Mouse (Mus musculus) liver, embryonic 13.5 days (tissue): ENCODE data around the gene Snrnp40. TPM values are rescaled to one million over a fixed set of nuclear protein-coding genes. Genes with fewer than 3 reads are reported as not detected.

Source experiments
- ATAC-seq: fragments of 200-750 bp; cut with Nextera tagmentation; 2 replicates; pipeline ENCODE4 v1.8.0; 2017; ENCODE audit warnings: low read depth, mild to moderate bottlenecking, moderate number of reproducible peaks, moderate library complexity
- DNase-seq: peaks from one replicate; pipeline ENCODE4 v3.0.0; 2022
- H3K27ac ChIP-seq: fragments of 300-500 bp; sonication (generic); 2 replicates; pipeline ENCODE4 v1.5.1; 2015; ENCODE audit warnings: moderate library complexity, mild to moderate bottlenecking, inconsistent platforms
- H3K27me3 ChIP-seq: fragments of 300-500 bp; sonication (generic); 2 replicates; pipeline ENCODE4 v1.6.1; 2015; ENCODE audit warnings: mild to moderate bottlenecking, inconsistent platforms
- H3K36me3 ChIP-seq: fragments of 300-500 bp; sonication (generic); 2 replicates; pipeline ENCODE4 v1.6.1; 2015; ENCODE audit warnings: mild to moderate bottlenecking, inconsistent platforms
- H3K4me1 ChIP-seq: fragments of 300-500 bp; sonication (generic); replicated peaks from 2 replicates; pipeline ENCODE4 v1.6.1; 2015; ENCODE audit warnings: inconsistent platforms
- H3K4me2 ChIP-seq: fragments of 300-500 bp; sonication (generic); 2 replicates; pipeline ENCODE4 v1.6.1; 2015; ENCODE audit warnings: inconsistent platforms, mild to moderate bottlenecking, moderate library complexity
- H3K4me3 ChIP-seq: fragments of 300-500 bp; sonication (generic); replicated peaks from 2 replicates; pipeline ENCODE4 v1.5.1; 2015; ENCODE audit warnings: mild to moderate bottlenecking, inconsistent platforms
- H3K9ac ChIP-seq: fragments of 300-500 bp; sonication (generic); 2 replicates; pipeline ENCODE4 v1.6.1; 2015; ENCODE audit warnings: mild to moderate bottlenecking, inconsistent platforms
- H3K9me3 ChIP-seq: fragments of 300-500 bp; sonication (generic); replicated peaks from 2 replicates; pipeline ENCODE4 v1.6.1; 2016; ENCODE audit warnings: inconsistent platforms
- WGBS: fragments of 180-500 bp; shearing (Covaris S2); methylation state at CpG from one replicate; pipeline ENCODE4 v1.1.7; 2015; ENCODE audit not compliant: insufficient replicate concordance; 5-methylcytosine and 5-hydroxymethylcytosine counted together
- polyA plus RNA-seq: library from polyadenylated mRNA; unstranded; fragments of >200 nt; fragmentation: Nextera tagmentation; extraction: Ambion mirVana; gene quantifications from 2 replicates; pipeline ENCODE4 v1.2.1, GENCODE M21; 2015

Gene Snrnp40
- polyA plus RNA-seq, 1 experiment from 2014 or later: 94.0 TPM

GRCm38 (mm10) chr4:130380418-130380817 lies 20.5 kb downstream of the Snrnp40 start:
- Histone ChIP-seq H3K4me2 (no peak overlapping the region), H3K36me3 (peaks cover 94% of the 10 kb centered on the region), H3K4me1 (no peaks in the 10 kb centered on the region), H3K27me3 (no peaks in the 10 kb centered on the region), H3K9ac (no peak overlapping the region), H3K9me3 (no peaks in the 10 kb centered on the region), H3K27ac (no peak overlapping the region), H3K4me3 (no peak overlapping the region)
- no peak for ATAC-seq
- WGBS: 74% methylated on average over 2 of the region's 2 CpGs
- DNase-seq: no peak

GRCm38 (mm10) chr4:130387256-130387655 lies 27.3 kb downstream of the Snrnp40 start:
- WGBS: 76% methylated on average over 3 of the region's 3 CpGs
- H3K36me3 ChIP-seq: peaks cover 83% of the 10 kb centered on the region
- no peak overlapping the region for H3K4me3 ChIP-seq

GRCm38 (mm10) chr4:130389496-130389895 lies 29.6 kb downstream of the Snrnp40 start:
- Histone ChIP-seq H3K27me3 (no peaks in the 10 kb centered on the region), H3K36me3 (peaks cover 61% of the 10 kb centered on the region), H3K4me3 (no peak overlapping the region), H3K27ac (no peak overlapping the region), H3K4me1 (no peaks in the 10 kb centered on the region), H3K4me2 (no peak overlapping the region), H3K9ac (no peak overlapping the region), H3K9me3 (no peaks in the 10 kb centered on the region)
- 87% methylated on average over 6 of the region's 6 CpGs for WGBS
- no peak for DNase-seq
- ATAC-seq: no peak

More at GRCm38 (mm10) chr4:130387256-130387655, 27.3 kb downstream of the Snrnp40 start:
- no peaks in the 10 kb centered on the region for H3K27me3 ChIP-seq
- H3K9ac ChIP-seq: no peak overlapping the region
- H3K9me3 ChIP-seq: no peaks in the 10 kb centered on the region
- H3K27ac ChIP-seq: no peak overlapping the region
- H3K4me1 ChIP-seq: no peaks in the 10 kb centered on the region
- no peak overlapping the region for H3K4me2 ChIP-seq
- DNase-seq: no peak
- ATAC-seq: no peak

DNA sequence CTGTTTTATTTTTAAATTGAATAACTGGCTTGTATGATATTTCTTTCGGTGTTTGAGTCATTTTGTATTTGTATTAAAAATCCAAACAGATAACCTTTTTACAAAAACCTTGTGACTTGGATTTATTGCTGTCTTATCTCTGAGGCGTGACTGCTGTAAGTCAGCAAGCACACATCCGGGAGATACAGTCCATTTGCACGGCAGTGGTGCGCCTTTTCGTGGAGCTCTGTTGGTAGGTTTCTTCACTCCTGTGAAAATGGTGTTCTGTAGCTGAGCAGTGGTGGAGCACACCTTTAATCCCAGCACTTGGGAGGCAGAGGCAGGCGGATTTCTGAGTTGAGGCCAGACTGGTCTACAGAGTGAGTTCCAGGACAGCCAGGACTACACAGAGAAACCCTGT lies 30.0 kb downstream of the Snrnp40 start:
- peaks cover 57% of the 10 kb centered on the region for H3K36me3 ChIP-seq
- 79% methylated on average over 7 of the region's 7 CpGs for WGBS

DNA sequence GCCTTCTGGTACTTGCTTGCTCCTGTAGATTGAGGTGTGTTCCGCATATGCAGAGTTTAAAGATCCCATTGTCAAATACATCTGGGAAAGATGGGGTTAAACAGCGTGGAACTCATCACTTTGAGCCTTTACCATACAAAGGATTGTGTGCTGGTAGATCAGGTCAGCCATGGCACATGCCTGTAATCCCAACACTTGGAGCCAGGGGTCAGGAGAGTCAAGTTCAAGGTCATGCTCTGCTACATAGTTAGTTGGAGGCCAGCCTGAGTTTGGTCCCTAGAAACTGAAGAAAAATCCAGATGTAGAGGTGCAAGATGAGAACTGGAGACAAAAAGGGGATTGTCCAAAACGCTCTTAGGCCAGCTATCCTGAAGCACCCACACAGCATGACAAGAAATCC lies 31.3 kb downstream of the Snrnp40 start:
- Histone ChIP-seq H3K4me2 (no peak overlapping the region), H3K9ac (no peak overlapping the region), H3K27me3 (no peaks in the 10 kb centered on the region), H3K27ac (no peak overlapping the region), H3K9me3 (no peaks in the 10 kb centered on the region), H3K4me1 (no peaks in the 10 kb centered on the region), H3K36me3 (peaks cover 45% of the 10 kb centered on the region), H3K4me3 (no peak overlapping the region)
- ATAC-seq (no peak), DNase-seq (no peak)
- WGBS: 70% methylated on average over 3 of the region's 3 CpGs

More for the DNA sequence above, 30.0 kb downstream of the Snrnp40 start:
- Histone ChIP-seq H3K9ac (no peak overlapping the region), H3K4me1 (no peaks in the 10 kb centered on the region), H3K9me3 (no peaks in the 10 kb centered on the region), H3K27ac (no peak overlapping the region), H3K27me3 (no peaks in the 10 kb centered on the region), H3K4me3 (no peak overlapping the region), H3K4me2 (no peak overlapping the region)
- DNase-seq (no peak), ATAC-seq (no peak)

Other genes starting within 250 kb of the Snrnp40 start
- gene Hcrtr1, start 220.8 kb upstream of the Snrnp40 start, polyA plus RNA-seq: 0.05 TPM in 1 of 2 replicates, not detected in the other
- 32.9 and 34.6 TPM in 2 replicates for gene Tinagl1, start 185.0 kb upstream of the Snrnp40 start, polyA plus RNA-seq
- gene Gm853, start 137.7 kb upstream of the Snrnp40 start, polyA plus RNA-seq: not detected in 2 replicates
- 0.99 and 1.6 TPM in 2 replicates for gene Serinc2, start 80.9 kb upstream of the Snrnp40 start, polyA plus RNA-seq
- 1.5 and 2.8 TPM in 2 replicates for gene Fabp3, start 51.5 kb upstream of the Snrnp40 start, polyA plus RNA-seq
- gene Gm10570, start 51.5 kb upstream of the Snrnp40 start, polyA plus RNA-seq: not detected in 2 replicates
- gene Zcchc17, start 189 bp upstream of the Snrnp40 start, polyA plus RNA-seq: 50.2 and 57.6 TPM in 2 replicates
- gene Nkain1, start 214.0 kb downstream of the Snrnp40 start, polyA plus RNA-seq: not detected in 2 replicates